9 mouse cellular contexts compared by ENCODE assay signal in the genomic region with DNA sequence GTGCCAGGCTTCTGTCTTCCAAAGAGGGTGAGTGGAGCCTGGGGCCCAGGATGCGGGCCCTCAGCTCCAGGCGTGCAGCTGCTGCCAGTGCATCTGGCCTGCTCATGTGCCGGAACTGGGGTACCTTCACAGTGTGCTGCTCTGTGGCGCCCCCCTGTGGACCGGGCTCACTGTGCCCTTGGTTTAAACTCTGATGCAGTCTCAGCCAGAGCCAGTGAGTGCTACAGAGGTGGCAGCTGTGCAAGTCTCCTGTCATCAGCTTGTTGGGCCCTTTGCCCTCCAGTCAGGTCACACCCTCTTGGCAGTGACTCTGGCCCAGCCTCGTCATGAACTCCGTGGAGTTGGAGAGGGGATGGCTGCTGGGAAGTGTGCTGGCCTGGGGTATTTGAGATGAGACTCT. TPM values are rescaled to one million over a fixed set of nuclear protein-coding genes. Genes with fewer than 3 reads are reported as not detected.
DNase-seq lines count a peak whose midpoint lies in the region; ATAC-seq and TF ChIP-seq lines count a peak whose summit lies in the region.
"Had no signal": no experiment of that assay in that cellular context is flagged by ENCODE, and none has a peak within 500 bp of the region (broad histone marks: within the 10 kb centered on the region; RNA-seq: fewer than 3 reads in every experiment).

No protein-coding gene starts in this region.

- H3K4me3 ChIP-seq in cerebellum, adult 2 months (replicated peaks; ENCODE audit: insufficient read depth, low read depth, low read length) = no peak overlapping the region
- no peak overlapping the region for H3K4me3 ChIP-seq in embryonic facial prominence, embryonic 11.5 days (ENCODE audit: low read depth, low read length)
- no peak overlapping the region for H3K4me3 ChIP-seq in olfactory bulb, adult 2 months (ENCODE audit: insufficient read depth, low read depth, low read length)
- H3K4me3 ChIP-seq: hindbrain, embryonic 15.5 days had no signal

- no peak for ATAC-seq in cerebellum, adult (ENCODE audit: insufficient number of reproducible peaks, low FRiP score, low TSS enrichment)
- 0 out of 2 replicates have a peak, but pooled peaks have one; percentile 17 for ATAC-seq in embryonic facial prominence, embryonic 11.5 days (replicated peaks; ENCODE audit: insufficient number of reproducible peaks, low FRiP score, low TSS enrichment, low read depth)

- TF ChIP-seq POLR2A in cerebellum, adult 2 months (IDR thresholded peaks at IDR 0.05; ENCODE audit: borderline replicate concordance, insufficient read depth, low read length) = no peak
- no peak for TF ChIP-seq POLR2A in olfactory bulb, adult 2 months (IDR thresholded peaks at IDR 0.05; ENCODE audit: insufficient read depth, low read depth, low read length)

- no peak overlapping the region for H3K4me2 ChIP-seq in embryonic facial prominence, embryonic 11.5 days (ENCODE audit: low read depth, low read length)
- H3K4me2 ChIP-seq: hindbrain, embryonic 15.5 days had no signal

- no peaks in the 10 kb centered on the region; the same call in 1 of the 2 replicates for H3K4me1 ChIP-seq in cerebellum, adult 2 months (ENCODE audit: control insufficient read depth, insufficient read depth, low read length)
- no peaks in the 10 kb centered on the region for H3K4me1 ChIP-seq in embryonic facial prominence, embryonic 11.5 days (ENCODE audit: control insufficient read depth, insufficient read depth, low read length)
- H3K4me1 ChIP-seq in olfactory bulb, adult 2 months (ENCODE audit: control insufficient read depth, insufficient read depth, low read length) = no peaks in the 10 kb centered on the region
- H3K4me1 ChIP-seq: hindbrain, embryonic 15.5 days had no signal

- DNase-seq in cerebellum, adult 2 months = no peak
- peak; percentile 31 for DNase-seq in ovary, postnatal 36 days (ENCODE audit: low spot score)
- no peak for DNase-seq in ovary, postnatal 14 days (ENCODE audit: low spot score)
- peak; percentile 29 for DNase-seq in embryonic facial prominence, embryonic 11.5 days (ENCODE audit: low spot score)
- DNase-seq in kidney, postnatal 36 days = peak; percentile 32 to 85
- no peak for DNase-seq in frontal cortex, postnatal 36 days (ENCODE audit: low spot score in 2 of 2)

- WGBS in cerebellum, adult 2 months = 63% methylated on average over 7 of the region's 7 CpGs
- WGBS in embryonic facial prominence, embryonic 11.5 days = 84% methylated on average over 7 of the region's 7 CpGs
- WGBS in olfactory bulb, adult 2 months = 81% methylated on average over 7 of the region's 7 CpGs

- H3K27me3 ChIP-seq in cerebellum, adult 2 months (ENCODE audit: control insufficient read depth, insufficient read depth, low read length) = no peaks in the 10 kb centered on the region
- H3K27me3 ChIP-seq in embryonic facial prominence, embryonic 11.5 days (ENCODE audit: control insufficient read depth, insufficient read depth, low read length) = no peaks in the 10 kb centered on the region
- H3K27me3 ChIP-seq: hindbrain, embryonic 15.5 days had no signal

- H3K9ac ChIP-seq in embryonic facial prominence, embryonic 11.5 days (replicated peaks; ENCODE audit: low read length) = no peak overlapping the region
- H3K9ac ChIP-seq: hindbrain, embryonic 15.5 days had no signal

- peaks cover 47% of the 10 kb centered on the region for H3K36me3 ChIP-seq in embryonic facial prominence, embryonic 11.5 days (replicated peaks; ENCODE audit: control insufficient read depth, insufficient read depth, low read depth, low read length)

- TF ChIP-seq CTCF in cerebellum, adult 2 months (IDR thresholded peaks at IDR 0.05; ENCODE audit: borderline replicate concordance, insufficient read depth, low read depth, low read length) = peak; percentile 54
- TF ChIP-seq CTCF in olfactory bulb, adult 2 months (IDR thresholded peaks at IDR 0.05; ENCODE audit: insufficient read depth, low read depth, low read length) = peak; percentile 22; the same call in 1 of the 2 replicates

- no peak overlapping the region for H3K27ac ChIP-seq in cerebellum, adult 2 months (ENCODE audit: insufficient read depth, low read length)
- H3K27ac ChIP-seq in embryonic facial prominence, embryonic 11.5 days (replicated peaks; ENCODE audit: low read depth, low read length) = no peak overlapping the region
- no peak overlapping the region for H3K27ac ChIP-seq in olfactory bulb, adult 2 months (ENCODE audit: insufficient read depth, low read depth, low read length)
- H3K27ac ChIP-seq: hindbrain, embryonic 15.5 days had no signal

- H3K9me3 ChIP-seq in embryonic facial prominence, embryonic 11.5 days (replicated peaks; ENCODE audit: control insufficient read depth, low read length) = no peaks in the 10 kb centered on the region
- H3K9me3 ChIP-seq: hindbrain, embryonic 15.5 days had no signal

RNA-seq across cellular contexts. Expression of gene Rab35, which starts 16.8 kb away (rescaled TPM):
- polyA plus RNA-seq in cerebellum, adult 2 months (2012; rRNA removed) = 86.2 and 87.8 TPM in 2 replicates
- 17.6 and 21.1 TPM in 2 replicates for polyA plus RNA-seq in embryonic facial prominence, embryonic 11.5 days (2014; fragmentation: Nextera tagmentation; extraction: Ambion mirVana)
- polyA plus RNA-seq in olfactory bulb, adult 2 months (2012; ENCODE audit: insufficient read depth, insufficient read length, low replicate concordance, missing spikeins) = not detected in 2 replicates

RNA-seq across cellular contexts. Expression of gene Gcn1l1, which starts 49.9 kb away (rescaled TPM):
- polyA plus RNA-seq in cerebellum, adult 2 months (2012; rRNA removed) = 39.3 and 40.9 TPM in 2 replicates
- 29.3 and 31.4 TPM in 2 replicates for polyA plus RNA-seq in embryonic facial prominence, embryonic 11.5 days (2014; fragmentation: Nextera tagmentation; extraction: Ambion mirVana)
- not detected in 2 replicates for polyA plus RNA-seq in olfactory bulb, adult 2 months (2012; ENCODE audit: insufficient read depth, insufficient read length, low replicate concordance, missing spikeins)

RNA-seq across cellular contexts. Expression of gene Rplp0, which starts 55.7 kb away (rescaled TPM):
- 478 and 485 TPM in 2 replicates for polyA plus RNA-seq in cerebellum, adult 2 months (2012; rRNA removed)
- 1,437 and 1,529 TPM in 2 replicates for polyA plus RNA-seq in embryonic facial prominence, embryonic 11.5 days (2014; fragmentation: Nextera tagmentation; extraction: Ambion mirVana)
- polyA plus RNA-seq in olfactory bulb, adult 2 months (2012; ENCODE audit: insufficient read depth, insufficient read length, low replicate concordance, missing spikeins) = 613 and 1,282 TPM in 2 replicates

Comparison
In these comparisons a context has a peak if more than half of its experiments do, and no peak if none do; other contexts are left out.
1. DNase-seq: peak in ovary, postnatal 36 days (single experiment), embryonic facial prominence, embryonic 11.5 days (single experiment) and kidney, postnatal 36 days (2 of 2); none in cerebellum, adult 2 months (0 of 2), ovary, postnatal 14 days (single experiment) and frontal cortex, postnatal 36 days (0 of 2).
2. RNA of gene Rab35, which starts 16.8 kb away (polyA plus RNA-seq): 86.2 to 87.8 TPM in cerebellum, adult 2 months and 17.6 to 21.1 TPM in embryonic facial prominence, embryonic 11.5 days; not detected in olfactory bulb, adult 2 months; every median in the first group is over 10 times any median in the second.
3. RNA of gene Gcn1l1, which starts 49.9 kb away (polyA plus RNA-seq): 39.3 to 40.9 TPM in cerebellum, adult 2 months and 29.3 to 31.4 TPM in embryonic facial prominence, embryonic 11.5 days; not detected in olfactory bulb, adult 2 months; every median in the first group is over 10 times any median in the second.